Mouse (Mus musculus): ENCODE data around the gene Kmt2d. TPM values are rescaled to one million over a fixed set of nuclear protein-coding genes. Genes with fewer than 3 reads are reported as not detected.
"Not testable (repeated sequence)": the region's sequence is repeated elsewhere in the genome, so short reads cannot be mapped to it uniquely, and the experiment has no call there.

Kmt2d gene
- polyA plus RNA-seq (2015; fragmentation: Nextera tagmentation; extraction: Ambion mirVana), result 11.1 and 12.5 TPM in 2 replicates

- peaks cover 4% of the 10 kb centered on the region for H3K36me3 ChIP-seq
- H3K9ac ChIP-seq, result peak within 1 kb of the TSS; percentile 91
- H3K27ac ChIP-seq, result peak within 1 kb of the TSS; percentile 98
- peak within 1 kb of the TSS; percentile 70 for H3K4me3 ChIP-seq
- no peaks in the 10 kb centered on the region for H3K27me3 ChIP-seq
- peak; percentile 62 for ATAC-seq (ENCODE audit: borderline replicate concordance, extremely low read depth, low FRiP score, low TSS enrichment)
- H3K4me1 ChIP-seq, result peaks cover 43% of the 10 kb centered on the region
- peak within 1 kb of the TSS; percentile 95 for H3K4me2 ChIP-seq
- H3K9me3 ChIP-seq, result no peaks in the 10 kb centered on the region
- under 1% methylated on average over 67 of the region's 94 CpGs for WGBS
These were observed at the start of gene Kmt2d for GRCm38 (mm10) chr15:98871070-98871915. Gene Kmt2d (minus strand): TSS chr15:98871204.

- WGBS, result 23% methylated on average over 8 of the region's 8 CpGs
- H3K27me3 ChIP-seq; ATAC-seq (ENCODE audit: borderline replicate concordance, extremely low read depth, low FRiP score, low TSS enrichment); H3K36me3 ChIP-seq; H3K9me3 ChIP-seq: not testable (repeated sequence)
- peak overlapping the region; percentile 70 for H3K4me2 ChIP-seq
- H3K4me1 ChIP-seq, result peaks cover 17% of the 10 kb centered on the region
- peak overlapping the region; percentile 80 for H3K27ac ChIP-seq
- peak overlapping the region; percentile 87 for H3K4me3 ChIP-seq
- H3K9ac ChIP-seq, result peak overlapping the region; percentile 50
These were observed 47.5 kb upstream of the Kmt2d start for GRCm38 (mm10) chr15:98918499-98918895.

GRCm38 (mm10) chr15:98917538-98918498 is 46.8 kb upstream of the Kmt2d start, which contains the start of gene Lmbr1l:
Gene Lmbr1l (minus strand): TSS chr15:98918231.
- WGBS, result under 1% methylated on average over 82 of the region's 82 CpGs
- no peaks in the 10 kb centered on the region for H3K27me3 ChIP-seq
- peak within 1 kb of the TSS; percentile 97 for H3K27ac ChIP-seq
- H3K4me3 ChIP-seq, result peak within 1 kb of the TSS; percentile 87
- H3K36me3 ChIP-seq, result 0 out of 2 replicates have a peak, but pooled peaks cover under 1% of the 10 kb centered on the region
- H3K9ac ChIP-seq, result peak within 1 kb of the TSS; percentile 72
- H3K4me2 ChIP-seq, result peak within 1 kb of the TSS; percentile 70
- ATAC-seq (ENCODE audit: borderline replicate concordance, extremely low read depth, low FRiP score, low TSS enrichment), result peak; percentile 98
- H3K4me1 ChIP-seq, result peaks cover 17% of the 10 kb centered on the region
- no peaks in the 10 kb centered on the region for H3K9me3 ChIP-seq

GRCm38 (mm10) chr15:98917091-98917490 is 46.1 kb upstream of the Kmt2d start:
- peak overlapping the region; percentile 97 for H3K27ac ChIP-seq
- H3K27me3 ChIP-seq, result no peaks in the 10 kb centered on the region
- H3K36me3 ChIP-seq, result peaks cover 7% of the 10 kb centered on the region; the same call in 1 of the 2 replicates
- H3K9me3 ChIP-seq, result no peaks in the 10 kb centered on the region
- H3K4me2 ChIP-seq, result peak overlapping the region; percentile 70
- H3K9ac ChIP-seq, result peak overlapping the region; percentile 72
- WGBS, result under 1% methylated on average over 14 of the region's 14 CpGs
- H3K4me1 ChIP-seq, result peaks cover 17% of the 10 kb centered on the region
- no peak for ATAC-seq (ENCODE audit: borderline replicate concordance, extremely low read depth, low FRiP score, low TSS enrichment)
- H3K4me3 ChIP-seq, result peak overlapping the region; percentile 87

- WGBS, result 85% methylated on average over 4 of the region's 4 CpGs
These were observed 45.0 kb upstream of the Kmt2d start for GRCm38 (mm10) chr15:98916016-98916415.

GRCm38 (mm10) chr15:98914903-98915302 is 43.9 kb upstream of the Kmt2d start:
- H3K27me3 ChIP-seq, result no peaks in the 10 kb centered on the region
- peaks cover 22% of the 10 kb centered on the region for H3K36me3 ChIP-seq
- H3K4me2 ChIP-seq, result no peak overlapping the region
- H3K9me3 ChIP-seq, result no peaks in the 10 kb centered on the region
- no peak overlapping the region for H3K27ac ChIP-seq
- no peak overlapping the region for H3K4me3 ChIP-seq
- H3K4me1 ChIP-seq, result peaks cover 17% of the 10 kb centered on the region
- whole genome bisulfite sequencing, result 87% methylated on average over 6 of the region's 6 CpGs
- no peak overlapping the region for H3K9ac ChIP-seq
- ATAC-seq (ENCODE audit: borderline replicate concordance, extremely low read depth, low FRiP score, low TSS enrichment), result no peak

More at GRCm38 (mm10) chr15:98916016-98916415, 45.0 kb upstream of the Kmt2d start:
- ATAC-seq (ENCODE audit: borderline replicate concordance, extremely low read depth, low FRiP score, low TSS enrichment), result no peak
- Histone ChIP-seq H3K4me2 (peak overlapping the region; percentile 70), H3K9me3 (no peaks in the 10 kb centered on the region), H3K27ac (no peak overlapping the region), H3K4me1 (peaks cover 17% of the 10 kb centered on the region), H3K9ac (0 out of 2 replicates have a peak overlapping the region, but pooled peaks have one; percentile 72), H3K27me3 (no peaks in the 10 kb centered on the region), H3K4me3 (no peak overlapping the region), H3K36me3 (peaks cover 16% of the 10 kb centered on the region)

GRCm38 (mm10) chr15:98904692-98905091 is 33.7 kb upstream of the Kmt2d start:
- 27% methylated on average over 10 of the region's 10 CpGs for WGBS
- Histone ChIP-seq H3K4me2 (no peak overlapping the region), H3K36me3 (peaks cover 44% of the 10 kb centered on the region), H3K27ac (no peak overlapping the region), H3K9ac (no peak overlapping the region), H3K9me3 (no peaks in the 10 kb centered on the region), H3K4me1 (no peaks in the 10 kb centered on the region), H3K27me3 (peaks cover 5% of the 10 kb centered on the region; the same call in 1 of the 2 replicates), H3K4me3 (no peak overlapping the region)
- no peak for ATAC-seq (ENCODE audit: borderline replicate concordance, extremely low read depth, low FRiP score, low TSS enrichment)

GRCm38 (mm10) chr15:98902600-98902999 is 31.6 kb upstream of the Kmt2d start:
- H3K9me3 ChIP-seq, result no peaks in the 10 kb centered on the region
- peaks cover 11% of the 10 kb centered on the region for H3K4me1 ChIP-seq
- no peak overlapping the region for H3K9ac ChIP-seq
- ATAC-seq (ENCODE audit: borderline replicate concordance, extremely low read depth, low FRiP score, low TSS enrichment), result no peak
- H3K27me3 ChIP-seq, result peaks cover 25% of the 10 kb centered on the region
- 87% methylated on average over 2 of the region's 2 CpGs for WGBS
- H3K27ac ChIP-seq, result no peak overlapping the region
- H3K4me2 ChIP-seq, result no peak overlapping the region
- peaks cover 26% of the 10 kb centered on the region for H3K36me3 ChIP-seq
- H3K4me3 ChIP-seq, result no peak overlapping the region

GRCm38 (mm10) chr15:98901530-98901929 is 30.5 kb upstream of the Kmt2d start:
- ATAC-seq (ENCODE audit: borderline replicate concordance, extremely low read depth, low FRiP score, low TSS enrichment), result no peak
- Histone ChIP-seq H3K4me1 (peaks cover 16% of the 10 kb centered on the region), H3K36me3 (peaks cover 18% of the 10 kb centered on the region), H3K4me2 (no peak overlapping the region), H3K9ac (no peak overlapping the region), H3K27ac (no peak overlapping the region), H3K4me3 (no peak overlapping the region), H3K27me3 (peaks cover 36% of the 10 kb centered on the region), H3K9me3 (no peaks in the 10 kb centered on the region)
- WGBS, result 43% methylated on average over 1 of the region's 1 CpGs

GRCm38 (mm10) chr15:98897928-98898800 is 27.2 kb upstream of the Kmt2d start, which contains the start of gene Dhh:
Gene Dhh (minus strand): TSS chr15:98898540.
- Histone ChIP-seq H3K9me3 (no peaks in the 10 kb centered on the region), H3K4me1 (peaks cover 48% of the 10 kb centered on the region), H3K4me3 (peak within 1 kb of the TSS; percentile 24), H3K36me3 (no peaks in the 10 kb centered on the region), H3K9ac (peak within 1 kb of the TSS; percentile 14; the same call in 1 of the 2 replicates), H3K27me3 (peaks cover 69% of the 10 kb centered on the region), H3K4me2 (peak within 1 kb of the TSS; percentile 56), H3K27ac (no peak within 1 kb of the TSS)
- ATAC-seq (ENCODE audit: borderline replicate concordance, extremely low read depth, low FRiP score, low TSS enrichment), result no peak
- WGBS, result 2% methylated on average over 40 of the region's 41 CpGs

Data from lung, embryonic 15.5 days (tissue).